Mouse (Mus musculus) myocyte (in vitro differentiated cells): Measurements from ENCODE around the gene Dact3. TPM values are rescaled to one million over a fixed set of nuclear protein-coding genes. Genes with fewer than 3 reads are reported as not detected.

Source experiments
- H3K27me3 ChIP-seq: one replicate; pipeline ENCODE4 v1.6.1; 2011; ENCODE audit not compliant: control insufficient read depth, insufficient read depth, insufficient read length
- H3K36me3 ChIP-seq: one replicate; pipeline ENCODE4 v1.6.1; 2011; ENCODE audit not compliant: control insufficient read depth, insufficient read depth
- H3K4me2 ChIP-seq: one replicate; pipeline ENCODE4 v1.6.1; 2011; ENCODE audit warnings: low read depth, control low read depth
- H3K4me3 ChIP-seq: one replicate; pipeline ENCODE4 v1.5.1; 2011; ENCODE audit warnings: mild to moderate bottlenecking, control low read depth, moderate library complexity
- H3K79me2 ChIP-seq: one replicate; pipeline ENCODE4 v1.6.1; 2011; ENCODE audit not compliant: control insufficient read depth, insufficient read depth
- H3ac ChIP-seq: one replicate; pipeline ENCODE4 v1.6.1; 2011; ENCODE audit not compliant: control insufficient read depth, insufficient read length
- CEBPB ChIP-seq: IDR thresholded peaks from 2 replicates; pipeline ENCODE4 v1.6.1; 2011; ENCODE audit warnings: mild to moderate bottlenecking, moderate library complexity; ENCODE audit not compliant: poor library complexity, insufficient read depth, severe bottlenecking
- E2F4 ChIP-seq: IDR thresholded peaks from one replicate; pipeline ENCODE4 v1.6.1; 2011; ENCODE audit warnings: mild to moderate bottlenecking, control low read depth, moderate library complexity; ENCODE audit not compliant: insufficient read depth
- MAX ChIP-seq: IDR thresholded peaks from one replicate; pipeline ENCODE4 v1.6.1; 2011; ENCODE audit warnings: low read depth, mild to moderate bottlenecking, control low read depth
- MYOD1 ChIP-seq, 3 experiments: IDR thresholded peaks; one replicate each; pipeline ENCODE4 v1.6.1; 2011; ENCODE audit warnings: control low read depth in 2 of 3, low read depth in 2 of 3, mild to moderate bottlenecking in 2 of 3, moderate library complexity in 1 of 3; ENCODE audit not compliant: insufficient read length in 2 of 3, control insufficient read depth in 1 of 3
- MYOG ChIP-seq, 3 experiments: IDR thresholded peaks; one replicate each; pipeline ENCODE4 v1.6.1; 2011; ENCODE audit warnings: control low read depth in 2 of 3, low read depth in 2 of 3, mild to moderate bottlenecking in 2 of 3; ENCODE audit not compliant: insufficient read length in 2 of 3, control insufficient read depth in 1 of 3, insufficient read depth in 1 of 3
- POLR2A ChIP-seq: IDR thresholded peaks from one replicate; pipeline ENCODE4 v1.6.1; 2011; ENCODE audit warnings: low read depth, mild to moderate bottlenecking, control low read depth, moderate library complexity; ENCODE audit not compliant: insufficient read length
- POLR2AphosphoS2 ChIP-seq: IDR thresholded peaks from one replicate; pipeline ENCODE4 v1.6.1; 2011; ENCODE audit warnings: low read depth, control low read depth; ENCODE audit not compliant: insufficient read length
- REST ChIP-seq: IDR thresholded peaks from one replicate; pipeline ENCODE4 v1.6.1; 2011; ENCODE audit warnings: mild to moderate bottlenecking, control low read depth, moderate library complexity; ENCODE audit not compliant: insufficient read depth, insufficient read length
- SRF ChIP-seq: IDR thresholded peaks from one replicate; pipeline ENCODE4 v1.6.1; 2011; ENCODE audit warnings: low read depth; ENCODE audit not compliant: control insufficient read depth, insufficient read length
- TCF12 ChIP-seq: IDR thresholded peaks from one replicate; pipeline ENCODE4 v1.6.1; 2011; ENCODE audit warnings: mild to moderate bottlenecking, control low read depth; ENCODE audit not compliant: poor library complexity, insufficient read depth, severe bottlenecking
- TCF3 ChIP-seq: IDR thresholded peaks from one replicate; pipeline ENCODE4 v1.6.1; 2011; ENCODE audit warnings: low read depth, control low read depth; ENCODE audit not compliant: insufficient read length
- USF1 ChIP-seq: IDR thresholded peaks from one replicate; pipeline ENCODE4 v1.6.1; 2011; ENCODE audit warnings: low read depth, mild to moderate bottlenecking, control low read depth, moderate library complexity
- polyA plus RNA-seq: library from polyadenylated mRNA; unstranded; fragments of >200 nt; fragmentation: generic; extraction: Trizol; gene quantifications from one replicate; pipeline ENCODE4 v1.2.1, GENCODE M21; 2012; ENCODE audit warnings: missing spikeins

Dact3 gene
- polyA plus RNA-seq: 10.0 TPM

DNA sequence AGATGAGACGGTGACA, at the start of gene Dact3:
Gene Dact3, plus strand, starts transcription at position 8 of the 16 bp plus-strand sequence.
- H3K4me2 ChIP-seq: peak within 1 kb of the TSS; percentile 97
- peaks cover 3% of the 10 kb centered on the region for H3K79me2 ChIP-seq
- H3ac ChIP-seq: peak within 1 kb of the TSS; percentile 75
- TF ChIP-seq CEBPB (no peak), POLR2AphosphoS2 (no peak), MYOG (IDR thresholded peaks at IDR 0.05; ENCODE audit: control insufficient read depth in 1 of 3, insufficient read depth in 1 of 3, insufficient read length in 2 of 3, low read depth in 2 of 3) (no peak), SRF (no peak), POLR2A (no peak), MAX (no peak), TCF12 (no peak)
- no peaks in the 10 kb centered on the region for H3K36me3 ChIP-seq
- peak within 1 kb of the TSS; percentile 32 for H3K4me3 ChIP-seq
- H3K27me3 ChIP-seq: no peaks in the 10 kb centered on the region

DNA sequence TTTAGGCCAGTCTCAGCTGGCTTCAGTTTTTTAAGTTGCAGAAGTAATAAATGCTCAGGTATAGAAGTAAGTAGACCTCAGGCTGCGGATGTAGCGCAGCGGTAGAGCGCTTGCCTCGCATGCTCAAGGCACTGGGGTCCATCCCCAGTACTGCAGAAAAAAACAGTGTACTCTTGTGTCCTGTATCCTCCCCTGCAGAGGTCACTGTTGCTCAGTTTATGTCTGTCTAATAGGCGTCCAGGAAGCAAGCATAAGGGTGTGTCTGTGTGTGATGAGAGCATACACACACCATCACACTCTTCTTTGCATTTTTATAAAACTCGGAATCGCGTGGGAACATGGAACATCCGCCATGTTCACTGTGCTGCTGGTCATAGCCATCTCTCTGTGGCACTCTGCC, 49.3 kb upstream of the Dact3 start:
- TF ChIP-seq POLR2A (no peak), MYOG (IDR thresholded peaks at IDR 0.05; ENCODE audit: control insufficient read depth in 1 of 3, insufficient read depth in 1 of 3, insufficient read length in 2 of 3, low read depth in 2 of 3) (no peak), REST (no peak), MAX (no peak), MYOD1 (IDR thresholded peaks at IDR 0.05; ENCODE audit: control insufficient read depth in 1 of 3, insufficient read length in 2 of 3, low read depth in 2 of 3) (no peak)
- Histone ChIP-seq H3K79me2 (peaks cover 25% of the 10 kb centered on the region), H3K36me3 (peaks cover 3% of the 10 kb centered on the region), H3K4me3 (no peak overlapping the region), H3K4me2 (no peak overlapping the region), H3K27me3 (no peaks in the 10 kb centered on the region), H3ac (no peak overlapping the region)

DNA sequence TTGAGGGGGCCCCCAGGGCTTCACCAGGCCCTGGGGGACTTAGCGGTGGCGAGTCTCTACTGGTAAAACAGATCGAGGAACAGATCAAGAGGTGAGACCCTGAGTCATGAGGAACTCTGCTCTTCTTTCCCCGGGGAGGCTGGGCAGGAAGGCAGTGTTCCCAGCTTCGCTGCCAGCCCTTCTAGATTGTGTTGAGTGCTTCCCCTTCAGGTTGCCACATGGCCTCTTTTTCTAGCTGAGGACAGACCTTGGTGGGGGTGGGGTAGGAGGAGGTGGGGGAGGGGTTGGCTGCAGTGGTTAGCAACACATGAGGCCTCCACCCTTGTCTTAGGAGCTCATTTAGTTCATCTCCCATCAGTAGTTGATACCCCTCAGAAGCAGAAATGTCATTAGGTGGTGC, 48.5 kb upstream of the Dact3 start:
- Histone ChIP-seq H3K4me3 (no peak overlapping the region), H3ac (no peak overlapping the region), H3K27me3 (no peaks in the 10 kb centered on the region), H3K4me2 (no peak overlapping the region), H3K79me2 (peaks cover 17% of the 10 kb centered on the region), H3K36me3 (peaks cover 3% of the 10 kb centered on the region)
- TF ChIP-seq MYOG (IDR thresholded peaks at IDR 0.05; ENCODE audit: control insufficient read depth in 1 of 3, insufficient read depth in 1 of 3, insufficient read length in 2 of 3, low read depth in 2 of 3): no peak

DNA sequence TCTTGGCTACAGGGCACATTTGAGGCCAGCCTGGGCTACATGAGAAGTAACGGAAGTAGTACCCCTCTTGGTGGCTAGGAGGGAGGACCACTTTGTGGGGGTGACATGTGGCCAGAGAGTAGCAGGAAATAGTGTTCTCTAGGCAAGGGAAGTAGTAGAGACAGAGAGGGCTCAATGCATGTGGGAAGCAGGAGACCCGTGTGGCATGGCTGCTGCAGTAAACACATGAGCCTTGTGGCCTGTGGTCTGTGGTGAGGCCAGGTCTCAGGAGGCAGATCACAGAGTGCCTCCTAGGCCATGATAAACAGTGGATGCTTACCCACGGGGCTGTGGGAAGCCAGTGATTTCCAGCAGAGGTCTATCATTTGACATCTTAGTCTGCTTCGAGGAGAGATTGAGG, 47.8 kb upstream of the Dact3 start:
- Histone ChIP-seq H3K4me3 (no peak overlapping the region), H3K36me3 (peaks cover 6% of the 10 kb centered on the region), H3K27me3 (no peaks in the 10 kb centered on the region), H3ac (no peak overlapping the region), H3K79me2 (peaks cover 10% of the 10 kb centered on the region), H3K4me2 (no peak overlapping the region)
- no peak for TF ChIP-seq POLR2A
- TF ChIP-seq USF1: no peak
- no peak for TF ChIP-seq MAX
- no peak for TF ChIP-seq POLR2AphosphoS2
- TF ChIP-seq SRF: no peak
- TF ChIP-seq MYOD1 (IDR thresholded peaks at IDR 0.05; ENCODE audit: control insufficient read depth in 1 of 3, insufficient read length in 2 of 3, low read depth in 2 of 3): no peak
- TF ChIP-seq TCF12: no peak
- TF ChIP-seq E2F4: no peak
- no peak for TF ChIP-seq REST
- TF ChIP-seq MYOG (IDR thresholded peaks at IDR 0.05; ENCODE audit: control insufficient read depth in 1 of 3, insufficient read depth in 1 of 3, insufficient read length in 2 of 3, low read depth in 2 of 3): no peak
- no peak for TF ChIP-seq TCF3
- TF ChIP-seq CEBPB: no peak

DNA sequence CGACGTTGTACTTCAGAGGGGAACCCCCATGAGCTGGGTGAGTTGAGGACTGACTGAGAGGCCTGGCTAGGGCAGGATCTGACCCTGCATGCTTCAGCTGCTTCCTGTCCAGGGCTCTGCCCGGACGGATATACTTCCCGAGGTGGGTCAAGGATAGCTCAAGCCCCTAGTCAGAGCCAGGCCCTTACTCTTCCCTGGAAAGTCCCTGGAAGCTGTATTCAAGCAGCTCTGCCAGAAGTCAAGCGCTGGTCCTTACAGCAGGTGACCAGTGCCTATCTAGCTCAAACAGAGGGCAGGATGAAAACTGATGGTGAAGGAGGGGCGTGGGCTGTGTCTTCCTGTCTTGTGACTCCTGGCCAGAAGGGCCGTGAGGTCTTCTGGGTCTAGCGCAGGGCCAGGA, 44.7 kb upstream of the Dact3 start:
- no peak overlapping the region for H3K4me2 ChIP-seq
- no peaks in the 10 kb centered on the region for H3K27me3 ChIP-seq
- H3K36me3 ChIP-seq: peaks cover 14% of the 10 kb centered on the region
- H3K4me3 ChIP-seq: no peak overlapping the region
- no peaks in the 10 kb centered on the region for H3K79me2 ChIP-seq
- H3ac ChIP-seq: no peak overlapping the region
- TF ChIP-seq E2F4: no peak
- TF ChIP-seq USF1: no peak
- no peak for TF ChIP-seq CEBPB
- no peak for TF ChIP-seq SRF
- no peak for TF ChIP-seq TCF12
- no peak for TF ChIP-seq MYOG (IDR thresholded peaks at IDR 0.05; ENCODE audit: control insufficient read depth in 1 of 3, insufficient read depth in 1 of 3, insufficient read length in 2 of 3, low read depth in 2 of 3)
- TF ChIP-seq POLR2A: no peak

DNA sequence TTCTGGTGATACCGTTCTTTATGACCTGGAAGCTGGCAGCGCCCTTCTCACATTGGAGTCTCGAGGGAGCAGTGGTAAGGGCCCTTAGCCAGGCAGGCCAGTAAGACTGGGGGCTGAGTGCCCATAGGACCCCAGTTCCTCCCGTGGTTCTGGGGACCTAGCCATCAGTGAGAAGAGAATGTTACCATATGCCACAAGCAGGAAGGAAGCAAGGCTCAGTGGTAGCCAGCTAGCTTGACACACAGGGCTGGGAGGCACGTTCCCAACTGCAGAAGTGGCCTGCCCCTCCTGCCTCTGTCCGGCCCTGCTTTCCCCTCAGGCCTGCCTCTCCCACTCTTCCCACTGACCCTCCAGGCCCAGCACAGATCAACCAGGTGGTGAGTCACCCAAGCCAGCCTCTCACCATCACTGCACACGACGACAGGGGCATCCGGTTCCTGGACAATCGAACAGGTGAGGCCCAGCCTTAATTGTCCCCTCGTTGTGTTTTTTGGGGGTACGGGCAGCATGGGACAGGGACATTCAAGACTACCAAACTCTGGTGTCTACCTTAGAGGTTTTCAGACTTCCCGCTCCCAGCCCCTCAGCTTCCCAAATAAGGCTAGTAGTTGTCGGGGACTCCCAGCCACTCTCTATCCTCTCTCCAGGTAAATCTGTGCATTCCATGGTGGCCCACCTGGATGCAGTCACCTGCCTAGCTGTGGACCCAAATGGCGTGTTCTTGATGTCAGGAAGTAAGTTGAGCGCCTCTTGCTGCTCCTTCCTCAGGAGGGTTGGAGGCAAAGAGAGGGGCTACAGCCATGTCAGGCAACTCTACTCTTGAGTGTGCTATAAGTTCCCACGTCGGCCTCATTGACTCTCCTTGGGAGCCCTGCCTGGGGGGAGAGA, 37.0 kb upstream of the Dact3 start:
- Histone ChIP-seq H3K4me2 (no peak overlapping the region), H3ac (no peak overlapping the region), H3K36me3 (peaks cover 8% of the 10 kb centered on the region), H3K4me3 (no peak overlapping the region), H3K79me2 (no peaks in the 10 kb centered on the region), H3K27me3 (no peaks in the 10 kb centered on the region)
- no peak for TF ChIP-seq MYOG (IDR thresholded peaks at IDR 0.05; ENCODE audit: control insufficient read depth in 1 of 3, insufficient read depth in 1 of 3, insufficient read length in 2 of 3, low read depth in 2 of 3)
- no peak for TF ChIP-seq TCF12
- TF ChIP-seq POLR2A: no peak
- no peak for TF ChIP-seq CEBPB
- no peak for TF ChIP-seq MYOD1 (IDR thresholded peaks at IDR 0.05; ENCODE audit: control insufficient read depth in 1 of 3, insufficient read length in 2 of 3, low read depth in 2 of 3)
- TF ChIP-seq SRF: no peak
- TF ChIP-seq POLR2AphosphoS2: no peak
- no peak for TF ChIP-seq TCF3
- TF ChIP-seq USF1: no peak
- no peak for TF ChIP-seq MAX
